Mouse (Mus musculus) kidney, postnatal 25 days (tissue): ENCODE results near the gene Pmvk.
"Not testable (repeated sequence)": the region's sequence is repeated elsewhere in the genome, so short reads cannot be mapped to it uniquely, and the experiment has no call there.

Source experiments
- DNase-seq, 2 experiments: peaks; one replicate each; pipeline ENCODE4 v3.0.0; 2021; ENCODE audit warnings: mixed read lengths in 2 of 2

Pmvk gene

DNA sequence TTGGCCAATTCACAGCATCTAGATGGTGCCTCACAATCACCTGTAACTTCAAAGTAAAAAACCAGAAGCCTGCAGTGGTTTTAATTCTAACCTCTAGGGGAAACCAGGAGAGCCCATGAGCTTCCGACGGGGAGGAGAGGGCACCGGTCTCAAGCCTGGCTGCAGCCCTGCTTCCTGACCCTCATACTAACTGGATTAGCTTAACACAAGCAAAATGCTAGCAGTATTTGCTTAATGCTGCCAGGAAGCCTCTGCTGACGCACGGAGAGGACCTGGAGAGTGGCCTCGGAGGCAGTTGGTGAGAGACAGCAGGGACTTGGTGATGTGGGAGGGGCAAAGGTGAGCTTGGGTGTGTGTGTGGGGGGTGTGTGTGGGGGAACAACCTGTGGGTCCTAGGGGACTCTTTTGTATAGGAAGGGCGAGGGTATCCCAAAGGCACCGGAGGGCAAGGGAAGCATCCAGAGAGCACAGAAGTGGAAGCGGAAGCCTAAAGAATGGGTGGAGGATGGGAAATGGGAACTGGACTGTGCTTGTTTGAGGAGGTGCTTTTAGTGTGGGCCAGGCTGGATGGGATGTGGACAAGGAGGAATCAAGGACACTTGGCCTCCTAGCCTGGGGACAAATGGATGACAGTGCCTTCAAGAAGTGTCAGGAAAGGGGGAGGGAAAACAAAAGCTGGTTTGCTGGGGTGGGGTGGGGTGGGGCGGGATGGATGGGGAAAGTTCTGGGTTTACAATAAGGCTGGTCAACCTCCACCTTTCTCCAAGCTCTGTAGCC, at the start of gene Pmvk:
TSS of gene Pmvk (plus strand) at position 141 of the 777 bp plus-strand sequence.
- no peak for DNase-seq

DNA sequence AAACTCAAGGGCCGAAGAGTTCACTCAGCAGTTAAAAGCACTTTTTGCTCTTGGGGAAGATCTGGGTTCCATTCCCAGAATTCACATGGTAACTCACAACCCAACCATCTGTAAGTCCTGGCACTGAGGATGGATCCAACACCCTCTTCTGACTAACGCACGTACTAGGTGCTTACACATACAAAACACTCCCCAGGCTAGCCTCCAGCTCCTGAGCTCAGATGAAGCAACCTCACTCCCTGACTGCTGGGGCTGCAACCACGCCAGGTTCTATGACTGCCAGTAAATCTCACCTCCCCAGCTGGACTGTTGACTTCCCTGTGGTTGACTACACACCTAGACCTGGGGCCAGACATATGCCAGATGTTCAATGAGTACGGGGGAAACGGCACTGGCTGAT, 47.5 kb upstream of the Pmvk start:
- no peak for DNase-seq

DNA sequence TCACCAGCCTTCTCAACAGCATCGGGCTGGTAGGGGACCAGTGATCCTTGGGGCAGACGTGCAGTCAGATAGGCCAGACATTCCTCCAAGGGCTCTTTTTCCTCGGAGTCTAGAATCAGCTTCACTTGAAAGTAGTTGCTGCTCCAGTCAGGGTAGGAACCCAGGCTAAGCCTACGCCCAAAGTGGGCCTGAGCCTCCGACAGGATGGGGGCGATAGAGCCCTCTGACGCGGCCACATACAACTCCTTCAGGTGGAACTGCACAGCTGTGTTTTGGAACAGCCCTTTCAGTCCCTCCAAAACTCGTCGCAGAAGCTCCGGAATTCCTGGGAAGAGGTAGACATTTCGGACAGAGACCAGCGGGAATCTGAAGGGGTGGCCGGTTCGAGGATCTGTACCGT, 45.9 kb upstream of the Pmvk start:
- DNase-seq, result no peak

DNA sequence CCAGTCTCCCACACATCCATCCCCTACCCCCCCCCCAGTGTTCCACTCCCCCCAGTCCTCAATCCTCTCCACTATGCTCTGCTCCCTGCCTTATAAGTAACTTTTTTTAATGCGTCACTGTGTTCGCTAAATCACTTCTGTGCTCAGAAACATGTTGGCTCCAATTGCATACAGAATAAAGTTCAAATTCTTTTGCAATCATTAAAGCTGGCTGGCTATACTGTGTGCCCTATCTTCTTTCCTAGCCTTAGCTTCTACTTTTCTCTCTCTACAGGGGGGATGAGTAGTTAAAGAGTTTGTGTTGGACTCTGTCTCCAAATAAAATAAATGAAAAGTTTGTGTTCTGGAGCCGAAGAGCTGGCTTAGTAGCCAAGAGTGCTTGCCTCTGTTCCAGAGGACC, 44.6 kb upstream of the Pmvk start:
- DNase-seq, result no peak

DNA sequence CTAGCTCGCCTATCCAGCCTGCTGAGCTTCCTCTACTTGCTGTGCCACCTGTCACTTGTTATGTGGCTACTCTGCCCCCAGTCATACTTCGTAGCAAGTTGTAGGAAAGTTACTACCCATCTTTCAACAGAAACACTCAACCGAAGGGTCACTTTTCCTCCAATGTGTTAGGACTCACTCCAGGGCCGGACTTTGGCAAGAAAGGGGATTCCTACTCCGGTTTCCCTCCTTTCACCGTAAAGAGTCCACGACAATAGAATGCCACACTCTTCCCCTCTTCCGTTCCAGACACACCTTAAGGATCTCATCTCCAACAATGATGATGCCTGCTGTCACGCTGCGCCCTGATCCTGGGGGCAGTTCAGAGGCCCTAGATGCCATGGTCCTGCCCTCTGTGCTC, 43.5 kb upstream of the Pmvk start:
- no peak for DNase-seq

DNA sequence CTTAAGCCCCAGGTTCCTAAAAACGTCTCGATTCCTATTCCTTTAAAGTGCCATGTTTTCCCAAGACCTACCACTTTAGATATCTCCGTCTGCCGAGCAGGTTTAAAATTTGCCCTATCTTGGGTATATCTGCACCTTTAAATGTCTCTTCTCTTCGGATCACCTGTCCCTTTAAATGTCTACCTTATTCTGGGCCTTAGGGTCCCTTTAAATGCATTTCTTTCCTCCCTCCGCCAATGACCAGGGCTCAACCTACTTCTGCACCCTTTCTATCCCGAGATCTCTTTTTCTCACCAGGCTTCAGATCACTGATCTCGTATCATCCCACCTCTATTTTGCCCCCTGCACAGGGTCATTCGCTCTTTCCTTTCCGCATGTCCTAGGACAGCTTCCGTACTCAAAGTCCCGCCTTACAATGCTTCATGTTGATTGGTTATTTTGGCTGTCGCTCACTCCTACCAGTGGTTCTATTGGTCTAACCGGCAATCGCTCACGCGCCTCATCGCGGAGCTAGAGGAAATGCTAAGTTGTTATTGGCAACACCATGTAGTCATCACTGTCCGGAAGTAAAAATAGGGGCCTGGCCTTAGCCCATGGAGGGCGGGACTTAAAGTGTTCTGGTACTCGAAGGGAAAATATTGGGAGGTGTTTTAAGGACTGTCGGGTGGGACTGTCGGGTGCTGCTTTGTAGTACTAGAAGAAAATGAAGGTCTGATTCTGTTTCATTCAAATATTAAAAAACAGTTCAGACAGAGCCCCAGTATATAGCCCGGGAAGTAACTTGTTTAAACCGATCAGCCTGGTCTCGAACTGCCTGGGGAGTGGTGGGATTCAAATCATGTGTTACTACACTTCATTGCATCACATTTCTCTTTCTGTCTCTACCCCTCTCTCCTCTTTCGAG, 42.6 kb upstream of the Pmvk start, which contains the start of gene Flad1:
TSS of gene Flad1 (minus strand) at position 381 of the 904 bp plus-strand sequence.
- DNase-seq, result peak; percentile 98 to 99

DNA sequence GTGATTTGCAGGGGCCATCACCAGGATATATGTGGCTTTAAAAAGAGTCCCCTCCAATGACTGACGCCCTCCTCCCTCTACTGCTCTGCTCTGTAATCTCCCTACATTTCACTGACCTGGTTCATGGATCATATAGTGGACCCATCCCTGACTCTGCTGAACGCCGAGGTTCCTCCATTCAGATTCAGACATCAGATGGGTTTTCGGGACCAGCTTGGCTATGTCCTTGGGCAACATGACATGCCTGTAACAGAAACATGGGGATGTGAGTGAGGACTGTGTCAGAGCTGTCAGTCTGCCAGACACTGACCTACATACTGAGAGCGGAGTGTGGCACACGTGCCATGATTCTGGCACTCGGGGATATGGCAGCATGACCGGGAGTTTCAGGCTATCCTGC, 38.2 kb upstream of the Pmvk start:
- DNase-seq, result no peak

DNA sequence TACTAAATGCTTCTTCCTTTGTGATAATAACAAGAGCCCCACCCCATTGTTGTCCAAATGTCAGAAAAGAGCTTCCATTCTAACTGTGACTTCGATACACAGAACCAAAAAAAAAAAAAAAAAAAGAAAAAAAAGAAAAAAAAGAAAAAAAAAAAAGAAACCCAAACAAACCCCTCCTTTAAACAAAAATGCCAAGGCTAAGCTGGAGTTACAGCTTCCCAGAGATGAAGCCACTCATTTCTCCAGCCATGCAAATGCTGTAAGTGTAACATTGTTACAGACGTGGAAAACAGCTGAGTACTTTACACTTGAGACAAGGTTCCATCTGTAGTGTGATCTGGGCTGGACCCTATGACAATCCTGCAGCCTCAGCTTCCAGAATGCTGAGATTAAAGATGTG, 37.2 kb upstream of the Pmvk start:
- no peak for DNase-seq

DNA sequence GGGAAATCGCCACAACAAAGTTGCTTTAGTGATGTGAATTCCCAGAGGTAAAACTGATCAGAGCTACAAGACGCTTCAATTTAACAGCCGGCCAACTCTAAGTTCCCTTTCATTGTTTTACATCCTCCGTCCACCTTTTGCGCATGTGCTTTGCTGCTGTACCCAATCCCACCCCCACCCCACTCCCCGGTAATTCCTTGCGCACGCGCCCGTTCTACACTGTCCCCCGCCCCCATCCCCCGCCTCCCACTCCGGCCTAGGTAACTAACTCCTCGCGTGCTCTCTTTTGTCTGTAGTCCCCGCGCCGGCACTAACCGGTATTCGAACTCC, 36.5 kb upstream of the Pmvk start:
- no peak for DNase-seq

DNA sequence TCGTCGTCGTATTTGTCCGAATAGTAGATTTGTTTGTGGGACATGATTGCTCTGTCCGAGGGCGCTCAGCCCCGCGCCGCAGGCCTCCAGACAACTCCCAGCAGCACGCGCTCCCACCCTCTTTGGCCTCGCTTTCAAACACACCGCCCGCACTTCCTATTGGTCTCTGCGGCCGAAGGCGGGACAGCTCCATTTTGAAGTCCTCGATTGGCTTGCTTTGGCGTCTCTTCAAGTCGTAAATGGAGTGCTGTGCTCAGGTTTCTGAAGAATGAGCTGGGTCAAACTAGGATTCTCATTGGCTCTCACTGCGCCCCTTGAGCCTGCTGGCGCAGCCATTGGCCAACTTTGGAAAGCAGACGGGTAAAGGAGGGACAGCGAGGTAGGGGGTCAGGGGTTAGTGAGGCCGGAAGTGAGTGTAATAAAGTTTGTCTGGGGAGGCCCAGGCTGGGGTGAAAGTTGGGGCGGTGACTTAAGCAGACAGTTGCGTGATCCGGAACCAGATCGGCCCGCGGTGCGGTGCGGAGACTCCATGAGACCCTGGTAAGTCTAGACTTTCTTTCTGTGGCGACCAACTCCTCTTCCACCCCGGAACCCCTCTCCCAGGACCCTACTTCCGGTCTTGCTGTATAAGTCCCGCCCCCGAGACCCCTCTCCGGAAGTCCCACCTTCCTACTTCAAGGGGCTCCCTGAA, 36.0 kb upstream of the Pmvk start, which contains the start of the genes Cks1b and Shc1:
TSS of gene Cks1b (minus strand) at position 214 of the 691 bp plus-strand sequence.
TSS of gene Shc1 (plus strand) at position 274 of the 691 bp plus-strand sequence.
- DNase-seq, result peak; percentile 95 to 99

DNA sequence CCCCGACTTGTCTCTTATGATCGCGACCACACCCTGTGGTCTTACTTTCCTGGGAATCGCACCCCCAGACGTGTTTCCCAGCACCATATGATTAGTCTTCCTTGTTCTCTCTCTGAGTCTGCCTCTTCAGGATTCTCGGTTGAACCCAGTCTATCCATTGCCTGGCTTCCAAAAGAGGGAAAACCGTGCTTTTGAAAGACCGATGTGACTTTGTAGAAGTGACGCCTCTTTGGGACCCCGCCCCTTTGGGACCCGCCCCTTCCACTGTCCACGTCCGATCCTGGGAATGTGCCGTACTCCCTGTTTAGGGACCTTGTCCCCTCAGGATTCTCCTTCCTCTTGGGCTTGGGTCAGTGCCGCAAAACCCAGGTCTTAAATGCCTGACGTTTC, 35.5 kb upstream of the Pmvk start:
- DNase-seq, result peak; percentile 90 to 92

DNA sequence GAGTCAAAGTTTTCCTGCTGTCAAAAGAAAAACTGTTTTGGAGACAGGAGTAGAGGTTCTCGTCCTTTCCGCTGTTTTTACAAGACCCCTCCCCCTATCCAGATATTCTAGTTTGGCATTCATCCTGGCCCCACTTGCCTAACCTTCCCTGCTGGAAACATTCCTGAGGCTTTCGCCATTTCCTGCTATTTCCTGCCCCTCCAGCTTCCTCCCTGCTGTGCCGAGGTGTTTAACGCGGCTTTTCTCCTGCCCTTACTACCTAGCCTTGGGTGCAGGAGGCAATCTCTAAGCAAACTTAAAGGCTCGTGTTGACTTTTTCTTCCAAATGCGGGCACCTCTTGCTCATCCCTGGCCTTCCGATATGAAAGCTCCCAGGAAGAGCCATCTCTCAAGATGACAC, 34.8 kb upstream of the Pmvk start:
- DNase-seq, result peak; percentile 73 to 78

DNA sequence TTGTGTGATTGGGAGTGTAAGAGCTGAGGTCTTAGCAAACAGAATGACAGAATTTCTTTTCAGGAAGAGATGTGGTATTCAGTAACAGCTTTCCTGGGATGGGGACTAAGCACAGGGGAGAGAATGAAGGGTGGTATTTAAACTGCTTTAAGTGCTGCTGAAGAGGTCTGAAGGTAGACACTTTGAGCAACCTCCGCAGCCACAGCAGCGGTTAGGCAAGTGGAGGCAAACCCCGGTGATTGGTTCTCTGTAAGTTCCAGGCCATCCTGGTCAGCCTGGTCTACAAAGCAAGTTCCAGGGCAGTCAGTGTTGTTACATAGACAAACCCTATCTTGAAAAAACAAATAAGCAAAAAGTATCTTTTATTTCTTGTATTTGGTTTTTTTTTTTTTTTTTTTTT, 34.4 kb upstream of the Pmvk start:
- DNase-seq, result no peak

DNA sequence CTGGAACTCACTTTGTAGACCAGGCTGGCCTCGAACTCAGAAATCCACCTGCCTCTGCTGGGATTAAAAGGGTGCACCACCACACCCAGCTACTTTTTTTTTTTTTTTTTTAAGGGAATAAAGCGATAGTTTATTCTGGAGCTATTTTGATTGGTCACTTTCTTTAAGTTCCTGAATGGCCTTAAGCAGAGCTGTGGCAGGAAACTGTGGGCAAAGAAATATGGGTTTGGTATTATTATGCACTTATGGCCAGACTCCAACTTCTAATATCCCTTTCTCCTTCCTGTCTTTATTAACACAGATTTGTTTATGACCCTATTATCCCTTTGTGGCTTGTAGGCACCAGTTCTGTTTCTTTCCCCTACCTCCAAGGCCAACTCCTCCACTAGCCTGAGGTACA, 33.9 kb upstream of the Pmvk start:
- no peak for DNase-seq

DNA sequence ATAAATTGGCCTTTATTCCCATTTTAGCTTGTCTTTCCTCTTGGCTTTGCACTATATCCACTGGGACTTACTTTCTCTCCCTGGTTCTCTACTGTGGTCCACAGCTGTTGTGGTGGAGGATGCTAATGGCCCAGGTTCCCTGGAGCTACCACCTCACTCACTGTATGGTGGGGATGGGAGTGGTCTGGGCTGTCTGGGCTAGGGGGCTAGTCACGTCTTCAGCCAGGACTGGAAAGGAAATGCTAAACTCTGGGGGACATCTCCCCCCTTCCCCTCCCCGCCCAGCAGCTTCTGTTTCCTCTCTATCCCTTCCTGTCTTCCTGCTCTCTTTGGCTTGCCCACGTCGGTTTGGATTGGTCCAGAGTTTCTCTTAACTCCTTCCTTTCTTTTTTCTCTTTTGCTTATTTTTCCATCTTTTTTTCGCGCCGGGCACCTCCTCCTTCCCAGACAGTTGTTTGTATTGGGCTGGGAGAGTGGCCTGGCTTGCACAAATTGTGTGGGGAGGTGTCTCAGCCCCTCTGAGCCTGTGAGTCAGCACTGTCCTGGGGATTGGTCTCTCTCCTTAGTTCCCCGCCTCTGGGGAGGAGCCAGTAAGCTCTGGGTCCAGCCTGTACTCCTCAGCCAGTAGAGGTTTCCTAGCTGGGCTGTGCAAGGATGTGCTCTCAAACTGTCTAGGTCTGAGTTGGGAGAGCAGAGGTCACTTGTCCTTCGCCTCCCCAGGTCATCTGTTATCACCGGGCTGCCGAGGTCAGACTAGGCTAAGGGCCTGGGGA, 33.2 kb upstream of the Pmvk start:
- peak; percentile 79 to 90 for DNase-seq

DNA sequence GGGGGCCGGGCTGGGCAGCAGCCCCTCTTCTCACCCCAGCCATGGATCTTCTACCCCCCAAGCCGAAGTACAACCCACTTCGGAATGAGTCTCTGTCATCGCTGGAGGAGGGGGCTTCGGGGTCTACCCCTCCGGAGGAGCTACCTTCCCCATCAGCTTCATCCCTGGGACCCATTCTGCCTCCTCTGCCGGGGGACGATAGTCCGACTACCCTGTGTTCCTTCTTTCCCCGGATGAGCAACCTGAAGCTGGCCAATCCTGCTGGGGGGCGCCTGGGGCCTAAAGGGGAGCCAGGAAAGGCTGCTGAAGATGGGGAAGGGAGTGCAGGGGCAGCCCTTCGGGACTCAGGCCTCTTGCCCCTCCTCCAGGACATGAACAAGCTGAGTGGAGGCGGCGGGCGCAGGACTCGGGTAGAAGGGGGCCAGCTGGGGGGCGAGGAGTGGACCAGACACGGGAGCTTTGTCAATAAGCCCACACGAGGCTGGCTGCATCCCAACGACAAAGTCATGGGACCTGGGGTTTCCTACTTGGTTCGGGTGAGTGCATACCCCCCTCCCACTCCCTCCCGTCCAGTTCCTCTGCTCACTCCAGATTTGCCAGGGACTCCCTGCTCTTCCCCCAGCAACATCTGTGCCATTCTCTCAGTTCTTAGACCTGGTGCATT, 32.4 kb upstream of the Pmvk start:
- peak; percentile 31 to 59 for DNase-seq

DNA sequence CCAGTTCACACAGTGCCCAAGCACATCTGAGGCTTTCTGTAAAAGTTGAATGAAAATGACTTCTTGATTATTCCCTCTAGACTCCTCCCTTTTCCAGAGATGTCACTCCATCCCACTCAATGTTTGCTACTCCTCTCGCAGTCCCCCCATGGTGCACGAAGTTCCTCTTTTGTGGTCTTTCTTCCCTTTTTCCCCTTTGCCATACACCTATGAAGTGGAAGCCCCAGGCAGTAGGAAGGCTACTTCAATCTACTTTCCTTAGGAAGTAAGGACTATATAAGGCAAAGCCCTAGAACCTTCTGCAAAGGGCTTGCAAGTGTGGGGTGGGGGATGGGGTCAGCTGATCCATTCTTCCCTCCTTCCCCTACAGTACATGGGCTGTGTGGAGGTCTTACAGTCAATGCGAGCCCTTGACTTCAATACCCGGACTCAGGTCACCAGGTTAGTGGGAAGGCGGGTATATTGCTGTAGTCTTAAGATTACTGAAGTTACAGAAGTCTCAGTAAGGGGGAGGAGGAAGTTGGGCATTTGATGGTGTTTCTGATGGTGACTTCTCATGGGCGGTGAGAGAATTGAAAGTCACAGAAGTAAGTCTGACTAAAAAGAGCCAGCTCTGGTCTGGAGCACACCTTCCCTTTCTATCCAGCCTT, 31.7 kb upstream of the Pmvk start:
- DNase-seq, result no peak

DNA sequence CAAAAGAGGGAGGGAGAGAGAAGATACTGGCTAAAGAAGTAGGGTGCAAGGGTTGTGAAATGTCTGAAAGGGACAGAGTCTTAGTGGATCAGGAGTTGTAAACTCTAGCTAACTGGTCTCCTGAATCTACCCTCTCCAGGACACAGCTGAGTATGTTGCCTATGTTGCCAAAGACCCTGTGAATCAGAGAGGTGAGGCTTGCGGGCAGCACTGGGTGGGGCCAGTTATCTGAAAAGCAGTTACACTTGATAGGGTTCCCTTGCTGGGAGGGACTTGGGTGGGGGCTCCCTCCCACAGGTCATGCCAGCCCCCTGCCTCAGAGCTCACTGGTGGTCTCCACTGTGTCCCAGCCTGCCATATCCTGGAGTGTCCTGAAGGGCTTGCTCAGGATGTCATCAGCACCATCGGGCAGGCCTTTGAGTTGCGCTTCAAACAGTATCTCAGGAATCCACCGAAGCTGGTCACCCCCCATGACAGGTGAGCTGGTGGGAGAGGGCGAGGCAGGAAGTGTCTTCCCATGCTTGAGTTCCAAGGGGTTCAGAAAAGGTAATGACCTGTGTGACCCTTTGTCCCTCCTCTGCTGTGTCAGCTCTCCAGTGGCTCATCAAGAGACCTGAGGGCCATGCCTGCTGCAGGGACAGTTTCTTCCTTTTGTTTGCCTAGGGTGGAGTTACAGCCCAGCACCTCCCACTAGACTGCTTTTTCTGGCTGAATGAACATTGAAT, 29.8 kb upstream of the Pmvk start:
- DNase-seq, result no peak

DNA sequence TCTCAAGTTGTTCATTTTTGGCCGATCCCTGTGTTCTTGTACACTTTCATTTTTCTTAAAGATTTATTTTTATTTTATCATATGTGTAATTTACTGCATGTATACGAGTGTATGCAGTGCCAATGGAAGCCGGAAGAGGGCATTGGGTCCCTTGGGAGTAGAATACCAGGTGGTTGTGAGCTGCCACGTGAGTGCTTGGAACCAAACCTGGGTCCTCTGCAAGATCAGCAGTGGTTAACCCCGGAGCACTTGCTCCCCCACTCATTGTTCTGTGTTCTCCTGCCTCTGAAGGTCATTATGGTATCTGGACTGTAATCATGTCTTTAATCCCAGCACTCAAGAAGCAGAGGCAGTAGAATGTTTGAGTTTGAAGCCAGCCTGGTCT, 29.2 kb upstream of the Pmvk start:
- no peak for DNase-seq

DNA sequence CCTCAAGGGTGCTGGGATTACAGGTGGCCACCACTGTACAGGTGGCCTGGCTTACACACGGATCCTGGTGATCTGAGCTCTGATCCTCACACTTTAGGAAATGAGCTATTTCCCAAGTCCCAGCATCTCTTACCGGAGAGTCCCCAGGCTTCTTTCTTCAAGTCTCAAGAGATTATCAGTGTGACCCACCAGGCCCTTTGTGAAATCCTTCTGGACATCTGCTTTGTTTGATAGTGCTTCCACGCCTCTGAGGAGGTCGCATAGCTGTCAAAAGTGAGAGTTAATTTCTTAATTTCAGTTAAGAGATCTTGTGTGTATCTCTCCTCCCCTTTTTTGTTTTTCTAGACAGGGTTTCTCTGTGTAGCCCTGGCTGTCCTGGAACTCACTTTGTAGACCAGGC, 28.5 kb upstream of the Pmvk start:
- DNase-seq, result no peak

DNA sequence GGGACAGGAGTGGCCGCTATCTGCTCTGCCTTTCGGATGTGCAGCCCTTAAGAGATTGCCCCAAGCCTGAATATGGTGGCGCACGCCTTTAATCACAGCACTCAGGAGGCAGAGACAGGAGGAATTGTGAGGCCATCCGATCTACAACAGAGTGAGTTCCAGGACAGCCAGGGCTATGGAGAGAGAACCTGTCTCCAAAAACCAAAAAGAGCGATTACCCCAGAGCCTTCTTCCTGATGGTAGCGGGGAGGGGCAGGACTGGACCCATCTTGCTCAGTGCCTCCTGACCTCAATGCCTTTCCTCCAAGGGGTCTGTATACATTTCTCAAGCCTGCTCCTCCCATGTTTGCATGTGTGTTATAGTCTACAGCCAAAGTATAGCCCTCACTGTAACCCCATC, 25.3 kb upstream of the Pmvk start:
- DNase-seq, result not testable (repeated sequence)
